Mouse (Mus musculus): ENCODE measurements around the gene Teddm2.

DNA sequence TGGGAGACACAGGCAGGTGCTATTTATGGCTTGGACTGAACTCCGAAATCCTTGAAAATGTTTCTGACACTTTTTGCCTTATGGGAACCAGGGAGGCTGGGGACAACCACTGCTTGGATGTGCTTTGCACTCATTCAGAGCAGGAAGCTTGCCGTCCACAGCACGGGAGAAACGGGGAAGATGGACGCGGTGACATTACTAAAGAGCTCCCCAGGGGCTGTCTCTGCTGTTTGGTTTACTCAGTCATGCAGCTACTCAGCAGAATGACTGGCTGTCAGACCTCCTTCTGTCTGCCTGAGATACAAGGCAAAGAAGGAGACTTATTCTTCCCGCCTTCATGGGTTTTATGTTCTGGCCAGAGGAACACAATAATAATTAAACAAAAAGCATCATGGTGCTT, 46.9 kb upstream of the Teddm2 start:
- no peak for TF ChIP-seq CTCF (IDR thresholded peaks at IDR 0.05; ENCODE audit: low read depth)
- no peak for TF ChIP-seq EP300 (IDR thresholded peaks at IDR 0.05; ENCODE audit: low read depth)

Data from liver, postnatal 0 days (tissue).